Mouse (Mus musculus): Measurements from ENCODE around the gene Xlr5a.
"Not testable (repeated sequence)": the region's sequence is repeated elsewhere in the genome, so short reads cannot be mapped to it uniquely, and the experiment has no call there.

Xlr5a gene

DNA sequence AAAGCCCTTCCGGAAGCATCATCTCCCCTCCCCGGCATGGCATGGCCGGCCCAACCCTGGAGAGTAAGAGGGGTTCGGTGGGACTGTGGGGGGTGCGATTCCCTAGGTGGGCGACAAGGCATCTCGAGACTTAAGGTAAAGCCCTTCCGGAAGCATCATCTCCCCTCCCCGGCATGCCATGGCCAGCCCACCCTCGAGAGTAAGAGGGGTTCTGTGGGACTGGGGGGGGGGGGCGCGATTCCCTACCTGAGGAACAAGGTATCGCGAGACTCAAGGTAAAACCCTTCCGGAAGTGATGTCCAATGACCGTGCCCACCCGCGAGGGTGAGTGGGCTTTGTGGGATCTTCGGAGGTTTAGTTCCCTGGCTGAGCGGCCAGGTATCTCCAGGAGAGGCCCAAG lies 144.3 kb downstream of the Xlr5a start, which contains the start of gene Xlr5b:
Xlr5b (plus strand) TSS at position 301 of the 400 bp plus-strand sequence.
- DNase-seq (ENCODE audit: low spot score in 2 of 2): not testable (repeated sequence)

DNA sequence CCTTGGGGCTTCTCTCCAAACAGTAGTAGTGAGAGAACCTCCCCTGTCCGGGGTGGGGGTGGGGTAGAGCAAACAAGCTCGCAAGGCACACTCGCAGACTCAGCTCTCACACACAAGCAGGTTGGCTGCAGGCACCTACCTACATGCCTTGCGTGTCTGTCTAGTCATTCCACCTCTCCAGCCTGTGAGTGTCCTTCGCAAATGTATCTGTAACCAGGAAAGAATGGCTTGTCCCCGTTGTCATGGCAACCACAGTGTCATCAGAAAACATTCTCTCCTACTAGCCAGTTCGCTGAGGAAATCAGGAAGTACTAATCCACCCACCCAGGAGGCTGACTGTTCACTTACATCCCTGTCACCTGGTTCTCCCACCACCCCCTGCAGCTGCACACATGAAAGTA lies 149.6 kb downstream of the Xlr5a start:
- not testable (repeated sequence) for DNase-seq (ENCODE audit: low spot score in 2 of 2)

DNA sequence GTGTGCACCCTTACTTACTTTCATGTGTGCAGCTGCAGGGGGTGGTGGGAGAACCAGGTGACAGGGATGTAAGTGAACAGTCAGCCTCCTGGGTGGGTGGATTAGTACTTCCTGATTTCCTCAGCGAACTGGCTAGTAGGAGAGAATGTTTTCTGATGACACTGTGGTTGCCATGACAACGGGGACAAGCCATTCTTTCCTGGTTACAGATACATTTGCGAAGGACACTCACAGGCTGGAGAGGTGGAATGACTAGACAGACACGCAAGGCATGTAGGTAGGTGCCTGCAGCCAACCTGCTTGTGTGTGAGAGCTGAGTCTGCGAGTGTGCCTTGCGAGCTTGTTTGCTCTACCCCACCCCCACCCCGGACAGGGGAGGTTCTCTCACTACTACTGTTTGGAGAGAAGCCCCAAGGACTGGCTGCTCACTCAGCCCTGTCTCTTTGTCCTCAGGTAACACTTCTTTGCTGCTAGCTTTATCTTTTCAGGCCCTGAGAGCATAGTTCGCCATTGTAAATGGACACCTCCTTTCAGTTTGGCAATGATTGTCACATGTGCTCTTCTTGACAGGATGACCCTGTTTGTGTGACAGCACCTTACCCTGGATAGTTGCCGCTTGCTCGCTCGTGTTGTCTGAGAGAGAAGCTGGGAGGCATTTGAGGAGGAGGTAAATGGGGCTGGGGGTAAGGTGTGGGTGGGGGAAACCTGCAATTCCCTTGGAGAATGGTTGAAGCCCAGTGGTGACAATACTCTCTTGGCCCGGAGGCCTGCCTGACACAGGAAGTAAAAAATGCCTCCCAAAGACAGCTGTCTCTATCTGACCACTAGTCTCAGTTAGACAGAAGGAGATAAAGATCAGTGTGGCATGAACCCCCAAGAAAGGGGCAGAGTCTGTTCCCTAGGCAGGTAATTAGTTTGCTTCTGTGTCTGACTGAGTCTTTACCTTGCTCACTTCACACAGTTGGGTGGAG lies 169.6 kb downstream of the Xlr5a start:
- not testable (repeated sequence) for DNase-seq (ENCODE audit: low spot score in 2 of 2)

DNA sequence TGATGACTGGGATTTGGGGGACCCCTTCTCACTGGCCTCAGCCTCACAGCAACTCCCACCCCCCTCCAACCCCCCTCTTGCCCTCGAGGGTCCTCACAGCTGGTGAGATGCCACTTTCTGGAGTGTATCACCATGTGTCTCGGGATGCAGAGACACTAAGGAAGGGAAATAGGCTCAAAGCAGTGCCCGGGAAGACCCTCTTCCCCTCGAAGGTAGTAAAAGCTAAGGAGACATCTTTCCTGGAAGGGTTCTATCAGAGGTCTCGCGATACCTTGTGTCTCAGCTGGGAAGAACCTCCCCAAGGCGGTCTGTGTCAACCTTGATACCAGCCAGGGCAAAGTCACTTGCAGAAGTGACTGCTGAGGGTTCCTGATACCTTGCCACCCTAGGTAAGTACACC lies 176.0 kb downstream of the Xlr5a start, which contains the start of gene Gm14685:
Gm14685 (plus strand) TSS at position 301 of the 400 bp plus-strand sequence.
- not testable (repeated sequence) for DNase-seq (ENCODE audit: low spot score in 2 of 2)

DNA sequence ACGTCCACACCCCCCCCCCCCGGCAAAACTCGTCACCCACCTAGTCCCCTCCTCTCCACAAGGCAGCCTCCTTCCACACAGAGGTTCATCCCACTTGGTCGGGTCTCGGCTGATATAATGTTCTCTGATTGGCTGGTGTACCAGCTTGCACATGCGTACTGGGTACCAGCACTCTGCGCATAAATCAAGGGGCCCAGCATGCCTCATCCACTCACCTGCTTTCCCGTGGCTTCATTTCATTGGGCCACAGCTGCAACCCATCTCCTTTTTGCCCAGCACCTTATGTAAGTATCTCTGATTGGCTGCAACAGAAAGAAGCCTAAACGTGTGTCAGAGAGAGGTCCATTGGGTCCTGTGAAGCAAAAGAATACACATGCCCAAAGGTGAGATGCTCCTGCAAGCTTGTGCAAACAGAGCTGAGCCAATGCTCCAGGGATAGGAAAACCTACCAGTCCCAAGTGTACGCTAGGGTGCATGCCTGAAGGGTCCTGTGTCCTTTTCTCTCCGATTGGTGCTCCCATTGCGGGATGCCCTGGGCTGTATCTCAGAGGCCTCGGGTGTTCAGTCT lies 195.8 kb downstream of the Xlr5a start, which contains the start of gene Xlr3a:
Xlr3a (minus strand) TSS at position 155 of the 568 bp plus-strand sequence.
- DNase-seq (ENCODE audit: low spot score in 2 of 2): not testable (repeated sequence)

DNA sequence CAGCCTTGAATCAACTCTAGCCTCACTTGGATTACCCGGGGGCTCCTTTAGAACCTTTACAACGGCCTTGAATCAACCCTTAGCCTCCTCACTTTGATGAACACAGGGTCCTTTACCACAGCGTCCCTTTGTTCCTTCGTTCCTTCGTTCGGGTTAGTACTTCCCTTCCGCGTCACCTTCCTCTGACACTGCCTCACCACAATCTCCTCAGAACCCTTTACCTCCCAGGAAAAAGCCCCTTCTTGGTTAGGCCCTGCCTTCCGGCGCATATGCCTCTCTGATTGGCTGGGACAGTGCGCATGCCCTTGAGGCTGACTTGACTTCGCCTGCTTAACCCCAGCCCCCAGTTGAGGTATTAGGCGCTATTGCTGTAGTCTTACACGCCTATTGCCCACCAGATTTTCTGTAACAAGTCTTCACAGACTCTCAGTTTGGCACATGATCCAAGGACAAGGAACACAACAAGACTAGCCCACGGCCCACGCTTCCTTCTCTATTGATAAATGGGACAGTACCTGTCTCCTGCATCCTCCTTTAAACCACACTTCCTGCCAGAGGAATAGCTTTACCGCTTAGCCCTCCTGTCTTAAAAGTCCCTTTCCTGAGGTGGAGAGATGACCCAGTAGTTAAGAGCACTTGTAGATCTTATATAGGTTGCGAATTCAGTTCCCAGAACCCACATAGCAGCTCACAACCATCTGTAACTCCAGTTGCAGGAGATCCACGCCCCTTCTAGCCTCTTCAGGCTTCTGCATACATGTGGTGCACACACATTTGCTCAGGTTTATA lies 210.3 kb downstream of the Xlr5a start, which contains the start of gene Xlr4a:
Xlr4a (minus strand) TSS at position 212 of the 789 bp plus-strand sequence.
- DNase-seq (ENCODE audit: low spot score in 2 of 2): not testable (repeated sequence)

DNA sequence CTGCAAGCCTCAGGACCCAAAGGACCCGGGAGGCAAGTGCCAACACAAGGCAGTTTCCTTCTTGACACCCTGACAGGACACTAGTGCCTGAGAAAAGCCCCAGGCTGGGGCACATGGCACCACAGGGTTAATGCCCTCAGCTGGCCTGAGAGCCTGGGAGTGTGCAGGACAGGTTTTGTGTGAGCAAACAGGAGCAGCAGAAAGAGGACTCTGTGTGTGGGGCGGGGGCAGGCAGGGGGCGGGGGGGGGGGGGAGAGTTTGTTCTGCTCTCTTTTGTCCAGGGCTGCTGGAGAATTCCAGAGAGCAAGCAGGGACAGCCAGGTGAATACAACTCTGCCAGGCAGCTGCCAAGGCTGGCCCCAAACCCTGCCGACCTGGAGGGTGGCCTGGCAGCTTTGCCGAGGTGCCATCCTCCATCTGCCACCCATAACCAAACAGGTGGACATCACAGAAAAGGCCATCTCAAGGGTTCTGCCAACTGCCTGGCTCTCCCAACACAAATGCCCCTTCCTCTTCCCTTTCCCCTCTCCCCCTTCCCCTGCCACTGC lies 225.9 kb downstream of the Xlr5a start:
- DNase-seq (ENCODE audit: low spot score in 2 of 2): not testable (repeated sequence)

DNA sequence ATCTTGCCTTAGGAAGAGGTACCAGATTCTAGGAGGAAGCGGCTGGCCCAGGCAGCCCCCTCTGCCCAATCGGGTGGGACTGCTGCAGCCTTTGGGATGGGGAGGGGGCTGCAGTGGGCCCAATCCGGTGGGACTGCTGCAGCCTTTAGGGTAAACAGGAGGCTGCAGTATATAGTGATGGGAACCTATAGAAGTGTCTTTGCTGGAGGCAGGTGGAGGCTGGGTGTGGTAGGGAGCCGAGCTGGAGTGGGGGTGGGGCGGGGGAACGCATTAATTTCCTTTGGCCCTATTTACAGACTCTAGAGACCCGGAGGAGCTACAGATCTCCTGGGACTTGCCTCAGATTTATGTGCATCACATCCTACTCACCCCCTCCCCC lies 228.4 kb downstream of the Xlr5a start, which contains the start of gene Pnma3:
Pnma3 (plus strand) TSS at position 373 of the 379 bp plus-strand sequence.
- DNase-seq (ENCODE audit: low spot score in 2 of 2): no peak

DNA sequence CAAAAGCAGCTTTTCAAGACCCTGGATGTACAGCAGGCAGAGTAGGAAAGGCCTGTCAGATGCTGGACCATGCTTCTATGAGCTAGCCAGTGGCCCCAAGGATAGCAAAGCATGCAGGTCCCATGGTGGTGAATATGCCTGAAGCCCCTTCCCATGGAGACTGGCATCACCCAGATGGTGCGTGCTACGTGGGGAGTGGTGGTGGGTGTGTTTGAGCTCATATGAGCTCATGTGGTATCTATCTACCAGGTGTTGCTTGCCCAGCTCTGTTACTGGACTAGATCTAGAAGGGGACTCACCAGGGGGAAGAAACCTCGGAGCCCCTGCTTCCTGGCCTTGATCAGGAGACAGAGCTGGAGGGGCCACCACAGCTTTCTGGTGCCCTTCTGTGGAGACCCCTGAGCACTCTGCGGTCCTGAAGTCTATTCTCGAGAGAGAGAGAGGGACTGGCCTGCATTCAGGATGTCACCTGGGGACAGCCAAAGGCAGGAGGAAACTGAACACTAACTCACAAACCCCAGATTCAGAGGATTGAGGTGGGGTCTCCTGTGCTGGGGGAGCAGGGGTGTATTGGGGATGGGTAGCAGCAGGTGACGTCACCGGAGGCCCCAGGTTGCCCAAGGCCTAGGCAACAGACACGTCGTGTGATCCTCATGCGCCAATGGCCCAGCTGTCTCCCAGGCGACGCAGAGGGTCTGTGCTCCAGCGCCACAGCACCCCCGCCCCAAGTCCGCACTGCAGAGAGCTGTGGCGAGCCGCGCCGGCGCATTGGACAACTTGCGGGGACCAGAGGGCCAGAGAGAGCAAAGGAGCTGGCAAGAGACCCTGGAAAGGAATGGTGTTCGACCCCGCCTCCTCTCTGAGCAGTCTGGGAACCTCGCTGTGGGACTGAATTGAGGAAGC lies 229.0 kb downstream of the Xlr5a start:
- peak in 1 of 2 experiments; percentile 14 for DNase-seq (ENCODE audit: low spot score in 2 of 2)

DNA sequence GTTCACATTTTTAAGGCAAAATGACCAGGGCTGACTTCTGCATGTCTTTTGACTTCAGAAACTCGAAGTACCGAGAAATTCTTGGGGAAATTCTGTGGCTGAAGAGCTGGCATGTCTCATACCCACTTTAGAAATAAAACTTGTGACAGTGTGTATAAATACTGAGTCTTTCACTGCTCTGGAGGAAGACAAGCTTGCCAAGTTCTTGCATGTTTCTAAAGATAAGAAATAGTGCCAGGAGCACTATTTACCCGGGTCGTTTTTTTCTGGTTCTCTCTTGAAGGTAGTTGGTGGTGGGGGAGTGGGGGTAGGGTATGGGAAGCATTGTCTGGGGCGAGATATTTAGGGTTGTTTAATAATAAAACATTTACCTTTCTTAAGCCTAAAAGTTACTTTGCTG lies 230.5 kb downstream of the Xlr5a start:
- no peak for DNase-seq (ENCODE audit: low spot score in 2 of 2)

DNA sequence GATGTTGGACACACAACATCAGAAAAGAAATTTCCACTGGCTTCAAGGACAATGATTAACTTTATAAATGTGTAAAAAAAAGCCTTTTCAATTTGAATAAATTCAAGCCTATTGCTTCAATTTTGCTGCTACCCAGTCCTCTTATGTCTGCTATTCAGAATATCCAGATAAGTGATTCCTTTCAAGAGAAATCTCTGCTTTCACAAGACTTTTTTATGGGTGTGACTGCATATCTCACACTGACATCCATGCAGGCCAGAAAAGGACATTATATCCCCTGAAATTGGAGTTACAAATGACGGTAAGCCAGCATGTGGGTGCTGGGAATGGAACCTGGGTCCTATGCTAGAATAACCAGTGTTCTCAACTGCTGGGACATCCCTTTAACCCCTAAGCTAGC lies 231.2 kb downstream of the Xlr5a start:
- DNase-seq (ENCODE audit: low spot score in 2 of 2): no peak

All from right cerebral cortex, postnatal 36 days (tissue).